ENCODE assay signal across 8 mouse cellular contexts in the genomic region with DNA sequence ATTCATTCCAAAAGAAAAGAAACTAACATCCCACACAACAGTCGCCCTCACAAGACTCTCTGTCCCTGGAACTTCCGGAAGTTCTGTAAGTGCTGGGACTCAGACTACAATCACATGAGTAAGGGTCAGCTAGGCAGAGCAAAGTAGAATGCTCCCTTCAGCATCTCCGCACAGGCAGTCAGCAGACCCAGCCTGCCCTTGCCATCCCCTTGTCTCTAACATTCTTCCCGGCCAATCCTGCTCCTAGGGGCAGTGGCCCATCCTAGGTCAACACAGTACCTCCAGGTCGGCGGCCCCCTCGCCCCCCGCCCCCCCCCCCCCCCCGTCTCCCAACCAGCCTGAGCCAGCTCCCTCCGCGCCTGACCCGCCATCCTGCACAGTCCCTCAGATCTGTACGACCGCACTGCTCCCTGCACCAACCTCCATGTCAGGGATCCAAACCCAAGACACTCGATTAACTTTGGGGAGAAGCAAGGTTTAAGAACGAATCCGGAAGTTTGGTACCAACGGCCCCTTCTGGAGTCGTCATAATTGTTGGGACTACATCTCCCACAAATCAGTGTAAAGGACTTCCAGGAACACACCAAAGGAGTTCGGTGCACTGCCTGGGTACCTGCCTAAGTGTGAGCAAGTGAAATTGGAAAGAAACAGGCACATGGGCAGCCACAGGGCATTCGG. TPM values are rescaled to one million over a fixed set of nuclear protein-coding genes. Genes with fewer than 3 reads are reported as not detected.
DNase-seq lines count a peak whose midpoint lies in the region; ATAC-seq and TF ChIP-seq lines count a peak whose summit lies in the region.

TSS of gene Zfp65 (minus strand) at position 533 of the 678 bp plus-strand sequence.

- H3K27me3 ChIP-seq in forebrain, embryonic 11.5 days (ENCODE audit: control insufficient read depth, insufficient read depth, low read length), result no peaks in the 10 kb centered on the region
- no peaks in the 10 kb centered on the region for H3K27me3 ChIP-seq in heart, embryonic 15.5 days
- H3K27me3 ChIP-seq in liver, embryonic 13.5 days, result no peaks in the 10 kb centered on the region
- no peaks in the 10 kb centered on the region for H3K27me3 ChIP-seq in stomach, postnatal 0 days (ENCODE audit: control insufficient read depth, insufficient read depth, low read length)

- peak; percentile 67 for DNase-seq in CD4-positive, CD25-positive, alpha-beta regulatory T cell, adult 2 months (ENCODE audit: low read depth, low spot score)
- peak; percentile 93 for DNase-seq in brain, adult 2 months (ENCODE audit: low read depth, low spot score)
- DNase-seq in forebrain, embryonic 11.5 days (ENCODE audit: low spot score), result peak; percentile 71
- peak; percentile 58 for DNase-seq in kidney, postnatal 10 days
- no peak for DNase-seq in liver, embryonic 13.5 days
- peak; percentile 11 to 25 for DNase-seq in natural killer cell, adult 2 months (ENCODE audit: low spot score in 2 of 2)
- peak; percentile 61 for DNase-seq in stomach, postnatal 0 days (ENCODE audit: low spot score)

- H3K9ac ChIP-seq in forebrain, embryonic 11.5 days (ENCODE audit: low read length), result peak within 1 kb of the TSS; percentile 60
- peak within 1 kb of the TSS; percentile 60 for H3K9ac ChIP-seq in heart, embryonic 15.5 days
- H3K9ac ChIP-seq in liver, embryonic 13.5 days, result peak within 1 kb of the TSS; percentile 32; the same call in 1 of the 2 replicates
- H3K9ac ChIP-seq in stomach, postnatal 0 days (ENCODE audit: low read length), result peak within 1 kb of the TSS; percentile 71

- no peaks in the 10 kb centered on the region for H3K4me1 ChIP-seq in forebrain, embryonic 11.5 days (replicated peaks; ENCODE audit: control insufficient read depth, insufficient read depth, low read length)
- peaks cover 5% of the 10 kb centered on the region for H3K4me1 ChIP-seq in heart, embryonic 15.5 days (replicated peaks)
- no peaks in the 10 kb centered on the region for H3K4me1 ChIP-seq in liver, embryonic 13.5 days (replicated peaks)
- no peaks in the 10 kb centered on the region for H3K4me1 ChIP-seq in stomach, postnatal 0 days (replicated peaks; ENCODE audit: control insufficient read depth, insufficient read depth)

- 7% methylated on average over 18 of the region's 21 CpGs for WGBS in forebrain, embryonic 11.5 days
- WGBS in heart, embryonic 15.5 days, result 2% methylated on average over 16 of the region's 21 CpGs
- WGBS in liver, embryonic 13.5 days (ENCODE audit: insufficient replicate concordance), result 13% methylated on average over 18 of the region's 21 CpGs
- WGBS in stomach, postnatal 0 days, result 4% methylated on average over 17 of the region's 21 CpGs

- TF ChIP-seq CTCF in stomach, postnatal 0 days (IDR thresholded peaks at IDR 0.05; ENCODE audit: low read depth), result no peak

- ATAC-seq in forebrain, embryonic 11.5 days (replicated peaks; ENCODE audit: low FRiP score), result peak; percentile 74
- peak; percentile 84 for ATAC-seq in heart, embryonic 15.5 days (replicated peaks; ENCODE audit: insufficient number of reproducible peaks, insufficient read depth, low FRiP score, low read depth)
- ATAC-seq in liver, embryonic 13.5 days (ENCODE audit: low read depth), result peak; percentile 60; the same call in 1 of the 2 replicates
- peak; percentile 91 for ATAC-seq in stomach, postnatal 0 days (ENCODE audit: low FRiP score, low TSS enrichment)

- peak within 1 kb of the TSS; percentile 55 for H3K4me3 ChIP-seq in forebrain, embryonic 11.5 days (ENCODE audit: low read depth, low read length)
- H3K4me3 ChIP-seq in heart, embryonic 15.5 days, result peak within 1 kb of the TSS; percentile 68
- H3K4me3 ChIP-seq in liver, embryonic 13.5 days (replicated peaks), result peak within 1 kb of the TSS; percentile 53
- peak within 1 kb of the TSS; percentile 60 for H3K4me3 ChIP-seq in stomach, postnatal 0 days (ENCODE audit: low read depth, low read length)

- no peak for TF ChIP-seq EP300 in stomach, postnatal 0 days (optimal IDR thresholded peaks at IDR 0.05)

- no peaks in the 10 kb centered on the region for H3K9me3 ChIP-seq in forebrain, embryonic 11.5 days (ENCODE audit: control insufficient read depth, low read length)
- H3K9me3 ChIP-seq in heart, embryonic 15.5 days (replicated peaks), result no peaks in the 10 kb centered on the region
- 0 out of 2 replicates have a peak, but pooled peaks cover 4% of the 10 kb centered on the region for H3K9me3 ChIP-seq in liver, embryonic 13.5 days (replicated peaks)
- H3K9me3 ChIP-seq in stomach, postnatal 0 days (ENCODE audit: control insufficient read depth, low read length), result no peaks in the 10 kb centered on the region

- H3K4me2 ChIP-seq in forebrain, embryonic 11.5 days (ENCODE audit: low read depth, low read length, severe bottlenecking), result peak within 1 kb of the TSS; percentile 43
- H3K4me2 ChIP-seq in heart, embryonic 15.5 days, result peak within 1 kb of the TSS; percentile 69
- peak within 1 kb of the TSS; percentile 54 for H3K4me2 ChIP-seq in liver, embryonic 13.5 days
- peak within 1 kb of the TSS; percentile 60 for H3K4me2 ChIP-seq in stomach, postnatal 0 days (replicated peaks; ENCODE audit: low read depth)

- H3K36me3 ChIP-seq in forebrain, embryonic 11.5 days (ENCODE audit: control insufficient read depth, insufficient read depth, low read length), result no peaks in the 10 kb centered on the region
- no peaks in the 10 kb centered on the region for H3K36me3 ChIP-seq in heart, embryonic 15.5 days
- no peaks in the 10 kb centered on the region for H3K36me3 ChIP-seq in liver, embryonic 13.5 days
- no peaks in the 10 kb centered on the region for H3K36me3 ChIP-seq in stomach, postnatal 0 days (ENCODE audit: control insufficient read depth, insufficient read depth, low read length)

- H3K27ac ChIP-seq in forebrain, embryonic 11.5 days (ENCODE audit: low read depth, low read length), result no peak within 1 kb of the TSS
- H3K27ac ChIP-seq in heart, embryonic 15.5 days, result peak within 1 kb of the TSS; percentile 62
- H3K27ac ChIP-seq in liver, embryonic 13.5 days, result no peak within 1 kb of the TSS
- H3K27ac ChIP-seq in stomach, postnatal 0 days (replicated peaks), result peak within 1 kb of the TSS; percentile 25

RNA-seq across cellular contexts. Expression of gene Zfp65, which starts in this region (rescaled TPM):
- 4.9 and 5.9 TPM in 2 replicates for polyA plus RNA-seq in forebrain, embryonic 11.5 days (2014; fragmentation: Nextera tagmentation; extraction: Ambion mirVana)
- polyA plus RNA-seq in heart, embryonic 15.5 days (2015; fragmentation: Nextera tagmentation; extraction: Ambion mirVana), result 3.6 and 3.7 TPM in 2 replicates
- polyA plus RNA-seq in liver, embryonic 13.5 days (2015; fragmentation: Nextera tagmentation; extraction: Ambion mirVana), result 1.3 and 2.1 TPM in 2 replicates
- polyA plus RNA-seq in stomach, postnatal 0 days (2015; fragmentation: Nextera tagmentation; extraction: Ambion mirVana), result 2.0 and 2.1 TPM in 2 replicates

Comparison
In these comparisons a context has a peak if more than half of its experiments do, and no peak if none do; other contexts are left out.
1. H3K27ac ChIP-seq: peak in heart, embryonic 15.5 days (single experiment) and stomach, postnatal 0 days (single experiment); none in forebrain, embryonic 11.5 days (single experiment) and liver, embryonic 13.5 days (single experiment).
2. Peak in every context shown above with its lines, with median percentiles within 50 percentile points of each other: ATAC-seq, H3K4me2 ChIP-seq, H3K4me3 ChIP-seq and H3K9ac ChIP-seq.